Mouse (Mus musculus): ENCODE data around the gene Klk1b27.
"Not testable (repeated sequence)": the region's sequence is repeated elsewhere in the genome, so short reads cannot be mapped to it uniquely, and the experiment has no call there.

Klk1b27 gene

GRCm38 (mm10) chr7:44051990-44052389 lies at the start of gene Klk1b27:
Gene Klk1b27 (plus strand): TSS chr7:44052290.
- POLR2A ChIA-PET, CTCF ChIA-PET: not testable (repeated sequence)

- POLR2A ChIA-PET, result no interaction called here
- CTCF ChIA-PET, result no interaction called here
Measured at GRCm38 (mm10) chr7:44004847-44005246, 47.2 kb upstream of the Klk1b27 start.

DNA sequence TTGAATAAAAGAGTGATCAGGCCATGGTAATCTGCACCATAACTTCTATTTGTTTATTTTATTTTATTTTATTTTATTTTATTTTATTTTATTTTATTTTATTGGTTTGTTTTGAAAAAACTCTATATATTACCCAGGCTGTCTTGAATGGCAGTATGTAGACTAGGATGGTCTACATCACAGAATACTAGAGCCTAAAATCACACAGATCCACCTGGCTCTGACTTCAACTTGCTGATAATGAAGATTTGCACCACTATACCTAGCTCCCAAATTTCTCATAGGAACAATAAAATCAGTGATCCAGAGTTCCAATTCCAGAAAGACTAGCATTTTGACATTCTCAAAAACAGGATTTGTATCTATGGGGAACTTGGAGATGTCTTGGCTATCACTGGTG lies 40.2 kb upstream of the Klk1b27 start, which contains the start of gene Klk1b26:
Gene Klk1b26 (plus strand): TSS at position 301 of the 400 bp plus-strand sequence.
- CTCF ChIA-PET, POLR2A ChIA-PET: not testable (repeated sequence)

- POLR2A ChIA-PET, CTCF ChIA-PET: not testable (repeated sequence)
Measured at GRCm38 (mm10) chr7:44014666-44015065, 37.4 kb upstream of the Klk1b27 start.

DNA sequence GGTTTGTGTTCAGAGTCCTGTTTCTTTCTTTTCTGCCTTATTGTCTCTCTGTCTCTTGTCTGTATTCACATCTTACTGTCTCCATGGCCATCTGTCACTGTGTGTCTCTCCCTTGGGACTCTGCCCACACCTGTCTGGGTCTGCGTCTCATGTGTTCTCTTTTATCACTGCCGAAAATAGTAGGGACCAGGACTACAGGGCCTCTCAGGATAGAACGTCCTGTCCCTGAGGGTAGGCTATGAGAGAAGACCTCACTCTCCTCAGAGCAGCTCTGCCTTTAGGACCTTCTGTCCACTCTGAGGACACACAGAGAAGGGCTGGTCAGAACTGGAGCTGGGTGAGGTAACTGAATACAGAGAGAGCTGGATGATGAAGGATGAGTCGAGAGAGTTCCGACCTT lies 37.0 kb upstream of the Klk1b27 start:
- POLR2A ChIA-PET, result no interaction called here
- CTCF ChIA-PET, result no interaction called here

GRCm38 (mm10) chr7:44072117-44072516 lies 20.0 kb downstream of the Klk1b27 start:
- ChIA-PET POLR2A (no interaction called here), CTCF (no interaction called here)

- POLR2A ChIA-PET, result no interaction called here
- CTCF ChIA-PET, result no interaction called here
Measured at GRCm38 (mm10) chr7:44077703-44078102, 25.6 kb downstream of the Klk1b27 start.

DNA sequence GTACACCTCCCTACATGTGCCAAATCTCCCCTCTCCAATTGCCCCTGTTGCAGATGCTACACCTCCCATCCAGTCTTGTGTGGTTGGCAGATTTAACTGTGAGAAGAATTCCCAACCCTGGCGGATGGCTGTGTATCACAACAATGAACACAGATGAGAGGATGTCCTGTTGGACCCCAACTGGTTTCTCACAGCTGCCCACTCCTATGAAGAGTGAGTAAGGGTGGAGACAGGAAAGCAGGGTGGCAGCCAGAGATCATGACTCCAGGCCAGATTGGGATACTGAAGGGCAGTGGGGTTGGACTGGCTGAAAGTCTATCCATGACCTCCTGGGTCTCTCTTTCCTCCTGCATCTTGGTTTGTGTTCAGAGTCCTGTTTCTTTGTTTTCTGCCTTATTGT lies 44.0 kb downstream of the Klk1b27 start:
- CTCF ChIA-PET, result no interaction called here

GRCm38 (mm10) chr7:44102028-44102427 lies 49.9 kb downstream of the Klk1b27 start, which contains the start of gene Klk1b21:
Gene Klk1b21 (plus strand): TSS chr7:44102328.
- POLR2A ChIA-PET, result interaction anchor here in 1 of 4 experiments (0.5 to 1.2 kb wide), 2 partner anchors 145 to 234 kb away, joined by 3 read pairs; partner anchors contain the start of genes 1700028J19Rik and 2410002F23Rik

More for the DNA sequence above, 44.0 kb downstream of the Klk1b27 start:
- POLR2A ChIA-PET, result no interaction called here

More at GRCm38 (mm10) chr7:44102028-44102427, 49.9 kb downstream of the Klk1b27 start, which contains the start of gene Klk1b21:
- CTCF ChIA-PET, result not testable (repeated sequence)
